Mouse (Mus musculus) ES-E14 (cell line): ENCODE measurements around the gene Cnot10.

Source experiments
- HCFC1 ChIP-seq: IDR thresholded peaks from 2 replicates; pipeline ENCODE4 v1.6.1; 2012; ENCODE audit warnings: low read length, inconsistent platforms, borderline replicate concordance; ENCODE audit not compliant: insufficient read depth
- MAFK ChIP-seq: IDR thresholded peaks from 2 replicates; pipeline ENCODE4 v1.6.1; 2014; ENCODE audit warnings: mild to moderate bottlenecking, low read depth, low read length, inconsistent platforms; ENCODE audit not compliant: insufficient read depth
- ZC3H11A ChIP-seq: IDR thresholded peaks from 2 replicates; pipeline ENCODE4 v1.6.1; 2012; ENCODE audit warnings: low read depth, mild to moderate bottlenecking, inconsistent platforms, low read length, borderline replicate concordance
- ZNF384 ChIP-seq: IDR thresholded peaks from 2 replicates; pipeline ENCODE4 v1.6.1; 2012; ENCODE audit warnings: low read depth, low read length, inconsistent platforms

GRCm38 (mm10) chr9:114626726-114627125, 13.3 kb downstream of the Cnot10 start:
- TF ChIP-seq ZC3H11A (no peak), ZNF384 (no peak), MAFK (no peak), HCFC1 (no peak)
